Mouse (Mus musculus): ENCODE results near the gene Sbk1. TPM values are rescaled to one million over a fixed set of nuclear protein-coding genes. Genes with fewer than 3 reads are reported as not detected.

The Sbk1 gene
- total and polyA plus RNA-seq, 2 experiments from 2014 or later: 184 to 535 TPM

DNA sequence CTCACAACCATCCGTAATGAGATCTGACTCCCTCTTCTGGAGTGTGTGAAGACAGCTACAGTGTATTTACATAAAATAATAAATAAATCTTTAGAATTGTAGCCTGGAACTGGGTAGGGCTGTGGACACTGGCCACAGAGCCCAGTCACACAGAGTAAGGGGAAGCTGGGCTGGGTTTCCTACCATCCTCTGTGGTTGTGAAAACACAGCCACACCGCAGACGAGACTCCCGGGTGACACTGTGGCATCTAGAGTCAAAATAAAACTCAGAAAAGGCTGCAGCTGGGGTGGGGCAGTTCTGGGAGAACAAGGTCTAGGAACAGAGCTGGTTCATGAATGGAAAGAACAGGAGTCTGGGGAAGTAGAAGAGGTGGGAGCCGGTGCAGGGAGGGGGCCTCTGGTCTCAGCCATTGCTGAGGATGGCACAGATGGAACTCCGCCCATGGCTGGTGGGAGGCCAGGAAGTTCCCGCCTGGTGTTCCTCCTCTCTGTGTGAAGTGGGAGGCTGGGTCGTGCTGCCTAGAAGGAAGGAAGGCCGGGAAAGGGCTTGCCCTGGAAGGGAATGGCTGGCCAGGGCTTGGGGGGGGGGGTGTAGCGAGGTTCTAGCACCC is 15.2 kb downstream of the Sbk1 start:
- ATAC-seq (ENCODE audit: low FRiP score): no peak

GRCm38 (mm10) chr7:126288104-126288497 is 15.7 kb downstream of the Sbk1 start:
- WGBS: 56% methylated on average over 2 of the region's 2 CpGs
- Histone ChIP-seq H3K36me3 (ENCODE audit: insufficient read depth, low read length) (peaks cover 46% of the 10 kb centered on the region), H3K9me3 (ENCODE audit: low read length) (no peaks in the 10 kb centered on the region), H3K9ac (replicated peaks; ENCODE audit: low read length, poor library complexity, severe bottlenecking) (no peak overlapping the region), H3K27ac (ENCODE audit: low read depth, low read length) (no peak overlapping the region), H3K4me3 (ENCODE audit: low read depth, low read length) (no peak overlapping the region), H3K4me1 (ENCODE audit: insufficient read depth, low read length) (peaks cover 5% of the 10 kb centered on the region; the same call in 1 of the 2 replicates), H3K27me3 (ENCODE audit: insufficient read depth, low read length) (no peaks in the 10 kb centered on the region), H3K4me2 (ENCODE audit: low read depth, low read length, poor library complexity, severe bottlenecking) (no peak overlapping the region)
- no peak for ATAC-seq (ENCODE audit: low FRiP score)
- no peak for TF ChIP-seq CTCF (IDR thresholded peaks at IDR 0.05)
- DNase-seq (ENCODE audit: low spot score): no peak

More for the DNA sequence above, 15.2 kb downstream of the Sbk1 start:
- TF ChIP-seq CTCF (IDR thresholded peaks at IDR 0.05): no peak
- no peak overlapping the region for H3K27ac ChIP-seq (ENCODE audit: low read depth, low read length)
- no peak overlapping the region for H3K4me2 ChIP-seq (ENCODE audit: low read depth, low read length, poor library complexity, severe bottlenecking)
- H3K4me1 ChIP-seq (ENCODE audit: insufficient read depth, low read length): peaks cover 5% of the 10 kb centered on the region; the same call in 1 of the 2 replicates
- H3K27me3 ChIP-seq (ENCODE audit: insufficient read depth, low read length): no peaks in the 10 kb centered on the region
- H3K9me3 ChIP-seq (ENCODE audit: low read length): no peaks in the 10 kb centered on the region
- no peak for DNase-seq (ENCODE audit: low spot score)
- 71% methylated on average over 9 of the region's 10 CpGs for WGBS
- H3K4me3 ChIP-seq (ENCODE audit: low read depth, low read length): no peak overlapping the region
- H3K36me3 ChIP-seq (ENCODE audit: insufficient read depth, low read length): peaks cover 44% of the 10 kb centered on the region
- no peak overlapping the region for H3K9ac ChIP-seq (replicated peaks; ENCODE audit: low read length, poor library complexity, severe bottlenecking)

DNA sequence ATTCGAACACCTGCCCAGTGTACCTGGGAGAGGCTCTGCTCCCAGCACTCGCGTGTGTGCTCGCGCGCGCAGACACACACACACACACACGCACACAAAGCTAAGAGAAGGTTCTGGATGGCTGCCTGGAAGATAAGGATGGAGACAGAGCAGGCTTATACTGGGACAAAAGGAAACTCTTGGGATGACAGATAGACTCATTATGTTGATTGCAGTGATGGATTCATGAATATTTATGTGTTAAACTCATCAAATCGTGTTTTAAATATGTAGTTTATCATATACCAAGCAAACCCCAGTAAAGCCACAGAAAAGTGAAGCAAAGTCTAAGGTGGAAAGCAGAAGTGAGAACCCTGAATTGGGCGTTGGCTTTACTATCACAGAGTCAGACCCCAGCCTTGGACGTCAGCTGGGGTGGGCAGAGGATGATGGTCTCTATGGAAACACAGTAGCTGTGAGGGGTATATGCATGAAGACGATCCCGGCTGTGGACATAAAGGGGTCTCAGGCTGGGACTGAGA is 16.2 kb downstream of the Sbk1 start:
- no peak for DNase-seq (ENCODE audit: low spot score)

DNA sequence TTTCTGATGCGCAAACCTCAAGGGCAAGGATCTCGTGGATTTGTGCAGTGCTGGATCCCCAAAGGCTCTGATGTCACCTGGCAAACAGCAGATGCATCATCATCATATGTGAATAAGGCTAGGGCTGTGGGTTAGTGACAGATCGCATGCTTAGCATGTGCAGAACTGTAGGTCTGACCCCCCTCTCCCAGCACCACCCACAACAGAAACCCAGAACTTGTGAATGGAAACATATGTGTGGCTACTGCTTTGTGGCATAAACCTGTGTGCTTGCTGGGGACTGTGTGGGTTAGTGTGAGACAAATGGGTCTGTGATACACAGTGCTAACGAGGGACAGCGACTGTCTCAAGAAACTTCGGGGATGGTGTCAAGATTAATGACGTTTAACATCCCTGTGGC is 17.0 kb downstream of the Sbk1 start:
- WGBS: 73% methylated on average over 7 of the region's 7 CpGs

More for the DNA sequence above, 16.2 kb downstream of the Sbk1 start:
- Histone ChIP-seq H3K4me2 (ENCODE audit: low read depth, low read length, poor library complexity, severe bottlenecking) (no peak overlapping the region), H3K4me1 (ENCODE audit: insufficient read depth, low read length) (peaks cover 5% of the 10 kb centered on the region; the same call in 1 of the 2 replicates), H3K4me3 (ENCODE audit: low read depth, low read length) (no peak overlapping the region), H3K9me3 (ENCODE audit: low read length) (no peaks in the 10 kb centered on the region), H3K36me3 (ENCODE audit: insufficient read depth, low read length) (peaks cover 49% of the 10 kb centered on the region), H3K27me3 (ENCODE audit: insufficient read depth, low read length) (no peaks in the 10 kb centered on the region), H3K9ac (replicated peaks; ENCODE audit: low read length, poor library complexity, severe bottlenecking) (0 out of 2 replicates have a peak overlapping the region, but pooled peaks have one; percentile 19), H3K27ac (ENCODE audit: low read depth, low read length) (no peak overlapping the region)
- 55% methylated on average over 13 of the region's 13 CpGs for WGBS
- ATAC-seq (ENCODE audit: low FRiP score): no peak
- no peak for TF ChIP-seq CTCF (IDR thresholded peaks at IDR 0.05)

DNA sequence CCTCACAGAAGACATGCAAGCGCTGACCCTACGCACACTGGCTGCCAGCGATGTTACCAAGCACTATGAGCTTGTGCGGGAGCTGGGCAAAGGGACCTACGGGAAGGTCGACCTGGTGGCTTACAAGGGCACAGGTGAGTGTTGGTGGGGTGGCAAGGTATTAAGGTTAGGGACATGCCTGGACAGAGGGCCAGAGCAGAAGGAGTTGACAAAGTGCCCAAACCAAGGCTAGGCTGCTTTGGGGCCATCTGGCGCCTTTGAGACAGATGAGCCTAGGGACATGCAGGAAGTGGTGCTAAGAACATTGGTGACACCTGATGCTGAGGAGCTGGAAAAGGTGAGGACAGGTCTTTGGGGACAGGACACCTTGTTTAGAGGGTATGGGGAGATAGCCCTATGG is 17.5 kb downstream of the Sbk1 start:
- Histone ChIP-seq H3K36me3 (ENCODE audit: insufficient read depth, low read length) (peaks cover 46% of the 10 kb centered on the region), H3K4me1 (ENCODE audit: insufficient read depth, low read length) (peaks cover 5% of the 10 kb centered on the region; the same call in 1 of the 2 replicates), H3K9ac (replicated peaks; ENCODE audit: low read length, poor library complexity, severe bottlenecking) (no peak overlapping the region), H3K27me3 (ENCODE audit: insufficient read depth, low read length) (no peaks in the 10 kb centered on the region), H3K9me3 (ENCODE audit: low read length) (no peaks in the 10 kb centered on the region), H3K4me2 (ENCODE audit: low read depth, low read length, poor library complexity, severe bottlenecking) (no peak overlapping the region), H3K4me3 (ENCODE audit: low read depth, low read length) (no peak overlapping the region), H3K27ac (ENCODE audit: low read depth, low read length) (no peak overlapping the region)
- DNase-seq (ENCODE audit: low spot score) (no peak), ATAC-seq (ENCODE audit: low FRiP score) (no peak)
- TF ChIP-seq CTCF (IDR thresholded peaks at IDR 0.05): no peak
- WGBS: 94% methylated on average over 7 of the region's 7 CpGs

More for the DNA sequence above, 17.0 kb downstream of the Sbk1 start:
- DNase-seq (ENCODE audit: low spot score): no peak
- no peaks in the 10 kb centered on the region for H3K27me3 ChIP-seq (ENCODE audit: insufficient read depth, low read length)
- H3K9ac ChIP-seq (replicated peaks; ENCODE audit: low read length, poor library complexity, severe bottlenecking): 0 out of 2 replicates have a peak overlapping the region, but pooled peaks have one; percentile 19
- H3K4me3 ChIP-seq (ENCODE audit: low read depth, low read length): no peak overlapping the region
- H3K9me3 ChIP-seq (ENCODE audit: low read length): no peaks in the 10 kb centered on the region
- no peak for TF ChIP-seq CTCF (IDR thresholded peaks at IDR 0.05)
- ATAC-seq (ENCODE audit: low FRiP score): no peak
- no peak overlapping the region for H3K4me2 ChIP-seq (ENCODE audit: low read depth, low read length, poor library complexity, severe bottlenecking)
- H3K36me3 ChIP-seq (ENCODE audit: insufficient read depth, low read length): peaks cover 52% of the 10 kb centered on the region
- no peak overlapping the region for H3K27ac ChIP-seq (ENCODE audit: low read depth, low read length)
- H3K4me1 ChIP-seq (ENCODE audit: insufficient read depth, low read length): peaks cover 5% of the 10 kb centered on the region; the same call in 1 of the 2 replicates

Measured in midbrain, postnatal 0 days (tissue).